Mouse (Mus musculus) adrenal gland, adult 18-20 months (tissue): ENCODE results near the gene Dnajc30. TPM values are rescaled to one million over a fixed set of nuclear protein-coding genes. Genes with fewer than 3 reads are reported as not detected.

Source experiments
- DNase-seq, 2 experiments: peaks; one replicate each; pipeline ENCODE4 v3.0.0; 2021 to 2022; ENCODE audit warnings: low spot score in 2 of 2
- total RNA-seq, 2 experiments: library from RNA; stranded (reverse); gene quantifications; 1 replicate in 1 of 2; 2 replicates in 1 of 2; pipeline ENCODE4 v1.2.3; 2021

The Dnajc30 gene
- total RNA-seq, 2 experiments from 2014 or later, result 25.8 to 30.3 TPM

DNA sequence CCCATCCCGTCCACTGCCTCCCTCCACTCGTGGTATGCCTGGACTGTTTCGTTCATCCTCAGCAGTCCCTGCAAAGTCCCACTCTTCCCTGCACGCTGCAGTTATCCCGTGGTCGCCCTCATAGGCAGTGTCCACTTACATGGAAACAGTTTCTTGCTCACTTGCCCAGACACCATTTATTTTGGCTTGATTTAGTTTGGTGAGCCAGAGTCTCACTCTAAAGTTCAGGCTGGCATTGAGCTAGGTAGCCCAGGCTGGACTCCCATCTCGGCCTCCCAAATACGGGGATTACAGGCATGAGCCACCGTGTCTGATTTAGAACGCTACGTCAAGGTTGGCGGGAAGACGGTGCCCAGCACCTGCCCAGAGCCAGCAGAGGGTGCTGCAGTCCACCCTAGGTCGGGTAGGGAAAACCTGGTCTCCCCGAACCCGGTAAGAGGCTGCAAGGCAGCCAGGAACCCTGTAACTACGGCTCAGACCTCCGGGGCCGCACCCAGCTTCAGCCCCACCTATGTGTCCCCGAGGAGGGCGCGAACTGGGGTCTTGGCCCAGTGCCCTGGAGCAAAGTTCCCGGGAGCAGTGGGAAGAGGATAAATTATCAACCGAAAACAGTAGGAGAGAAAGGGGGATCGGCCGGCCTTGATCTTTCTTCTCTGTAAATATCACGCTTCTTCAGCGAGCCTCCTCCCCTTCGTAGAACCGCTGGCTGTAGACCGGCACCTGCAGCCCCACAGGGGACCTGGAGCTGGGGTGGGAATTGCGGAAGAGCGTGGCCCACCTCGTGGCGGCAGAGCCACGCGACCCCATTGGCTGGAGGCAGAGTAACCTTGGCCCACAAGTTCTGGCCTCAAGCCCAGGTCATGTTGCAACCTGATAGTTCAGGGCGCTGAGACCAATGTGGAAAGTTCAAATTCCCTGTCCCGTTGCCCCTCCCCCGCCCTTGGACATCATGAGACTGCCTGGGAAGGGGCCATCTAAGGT, 43.8 kb downstream of the Dnajc30 start:
- peak; percentile 66 to 70 for DNase-seq

GRCm38 (mm10) chr5:135109017-135109416, 45.0 kb downstream of the Dnajc30 start:
- DNase-seq, result no peak

- no peak for DNase-seq
These were observed 45.4 kb downstream of the Dnajc30 start for GRCm38 (mm10) chr5:135109426-135109825.

- DNase-seq, result no peak
These were observed 46.0 kb downstream of the Dnajc30 start for GRCm38 (mm10) chr5:135109976-135110375.

DNA sequence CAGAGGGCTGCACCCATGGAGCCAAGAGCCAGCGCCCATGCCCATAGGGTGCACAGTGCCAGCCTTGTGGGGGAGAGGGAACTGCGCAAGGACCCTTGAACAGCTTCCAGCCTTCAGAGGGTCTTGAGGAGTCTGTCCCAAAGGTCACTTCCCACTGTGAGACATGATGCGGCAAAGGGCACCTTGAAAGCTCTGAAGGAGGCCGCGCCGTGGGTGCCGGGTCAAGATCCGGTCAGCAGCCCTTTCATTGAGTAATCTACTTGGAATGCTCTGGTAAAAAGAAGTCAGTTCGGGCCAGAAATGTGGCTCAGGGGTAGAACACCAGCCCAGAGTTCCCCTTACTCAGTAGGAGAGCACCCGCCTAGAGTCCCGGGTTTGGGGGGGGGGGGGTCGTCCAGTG, 49.8 kb downstream of the Dnajc30 start:
- no peak for DNase-seq

DNA sequence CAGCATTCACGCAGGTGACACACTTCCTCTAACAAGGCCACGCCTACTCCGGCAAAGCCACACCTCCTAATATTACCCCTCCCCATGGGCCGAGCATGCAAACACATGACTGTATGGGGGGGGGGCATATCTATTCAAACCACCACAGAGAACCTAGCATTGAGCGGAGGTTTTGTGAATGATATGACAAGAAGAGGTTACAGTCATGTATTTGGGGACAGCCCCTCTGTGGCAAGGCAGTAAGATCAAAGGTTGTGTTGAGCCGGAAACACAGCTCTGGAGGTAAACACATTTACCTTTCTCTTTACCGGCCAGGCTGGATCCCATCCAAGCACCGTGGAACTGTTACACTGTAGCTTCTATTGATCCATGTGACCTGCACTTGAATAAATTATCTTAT, 51.2 kb downstream of the Dnajc30 start:
- DNase-seq, result no peak

Other genes with a start within 250 kb of the Dnajc30 start
- gene Tmem270, start 157.5 kb upstream of the Dnajc30 start, total RNA-seq, result not detected
- gene Cldn13, start 148.7 kb upstream of the Dnajc30 start, total RNA-seq, result not detected
- 10 to 100 TPM; 23.1 to 23.6 TPM for gene Mettl27, start 131.8 kb upstream of the Dnajc30 start, total RNA-seq
- gene Cldn4, start 117.3 kb upstream of the Dnajc30 start, total RNA-seq, result not detected
- gene Cldn3, start 78.0 kb upstream of the Dnajc30 start, total RNA-seq, result under 1 TPM; 0.50 to 0.54 TPM
- gene Abhd11, start 55.0 kb upstream of the Dnajc30 start, total RNA-seq, result 10 to 100 TPM; 52.3 to 59.7 TPM
- gene Stx1a, start 40.7 kb upstream of the Dnajc30 start, total RNA-seq, result 1 to 10 TPM; 6.0 to 7.2 TPM
- 10 to 100 TPM; 45.7 to 55.0 TPM for gene Bud23, start 757 bp downstream of the Dnajc30 start, total RNA-seq
- 1 to 10 TPM; 1.9 to 2.5 TPM for gene Vps37d, start 14.1 kb downstream of the Dnajc30 start, total RNA-seq
- 100 to 1,000 TPM in 1 of 2 experiments, 10 to 100 TPM in 1; 67.0 to 169 TPM for gene Mlxipl, start 25.7 kb downstream of the Dnajc30 start, total RNA-seq
- gene Tbl2, start 85.5 kb downstream of the Dnajc30 start, total RNA-seq, result 10 to 100 TPM; 20.6 to 29.5 TPM
- 10 to 100 TPM; 74.1 to 77.2 TPM for gene Bcl7b, start 104.1 kb downstream of the Dnajc30 start, total RNA-seq
- gene Baz1b, start 123.1 kb downstream of the Dnajc30 start, total RNA-seq, result 10 to 100 TPM; 79.1 to 88.7 TPM
- gene Fzd9, start 187.0 kb downstream of the Dnajc30 start, total RNA-seq, result 10 to 100 TPM in 1 of 2 experiments, 1 to 10 TPM in 1; 3.0 to 10.5 TPM